Mouse (Mus musculus) midbrain, embryonic 16.5 days (tissue): Measurements from ENCODE around the gene Olfr1166. TPM values are rescaled to one million over a fixed set of nuclear protein-coding genes. Genes with fewer than 3 reads are reported as not detected.
"Not testable (repeated sequence)": the region's sequence is repeated elsewhere in the genome, so short reads cannot be mapped to it uniquely, and the experiment has no call there.

Experiments used
- ATAC-seq: fragments of 200-750 bp; cut with Nextera tagmentation; 2 replicates; pipeline ENCODE4 v1.8.0; 2017; ENCODE audit warnings: moderate TSS enrichment
- H3K27ac ChIP-seq: fragments of 300-500 bp; sonication (generic); 2 replicates; pipeline ENCODE4 v1.5.1; 2014; ENCODE audit warnings: mild to moderate bottlenecking, low read length, mixed read lengths
- H3K27me3 ChIP-seq: fragments of 300-500 bp; sonication (generic); 2 replicates; pipeline ENCODE4 v1.6.1; 2014; ENCODE audit warnings: low read depth, low read length, mixed read lengths; ENCODE audit not compliant: control insufficient read depth, insufficient read depth
- H3K36me3 ChIP-seq: fragments of 300-500 bp; sonication (generic); 2 replicates; pipeline ENCODE4 v1.6.1; 2014; ENCODE audit warnings: mild to moderate bottlenecking, low read length, moderate library complexity, mixed read lengths; ENCODE audit not compliant: control insufficient read depth, insufficient read depth
- H3K4me1 ChIP-seq: fragments of 300-500 bp; sonication (generic); 2 replicates; pipeline ENCODE4 v1.6.1; 2014; ENCODE audit warnings: mild to moderate bottlenecking, low read length, mixed read lengths; ENCODE audit not compliant: control insufficient read depth, insufficient read depth
- H3K4me2 ChIP-seq: fragments of 300-500 bp; sonication (generic); 2 replicates; pipeline ENCODE4 v1.6.1; 2014; ENCODE audit warnings: mild to moderate bottlenecking, low read length, mixed read lengths
- H3K4me3 ChIP-seq: fragments of 300-500 bp; sonication (generic); 2 replicates; pipeline ENCODE4 v1.5.1; 2014; ENCODE audit warnings: low read depth, mild to moderate bottlenecking, low read length, moderate library complexity, mixed read lengths
- H3K9ac ChIP-seq: fragments of 300-500 bp; sonication (generic); 2 replicates; pipeline ENCODE4 v1.6.1; 2014; ENCODE audit warnings: low read depth, low read length, mixed read lengths
- H3K9me3 ChIP-seq: fragments of 300-500 bp; sonication (generic); replicated peaks from 2 replicates; pipeline ENCODE4 v1.6.1; 2014; ENCODE audit warnings: mild to moderate bottlenecking, low read length, mixed read lengths; ENCODE audit not compliant: control insufficient read depth, poor library complexity, severe bottlenecking
- WGBS: fragments of 180-500 bp; shearing (Covaris S2); extraction: QIAGEN DNeasy Blood & Tissue Kit; methylation state at CpG from one replicate; pipeline ENCODE4 v1.1.7; 2014; 5-methylcytosine and 5-hydroxymethylcytosine counted together
- polyA plus RNA-seq: library from polyadenylated mRNA; unstranded; fragments of >200 nt; fragmentation: Nextera tagmentation; extraction: Ambion mirVana; gene quantifications from 2 replicates; pipeline ENCODE4 v1.2.1, GENCODE M21; 2015

Olfr1166 gene
- not detected in 2 replicates for polyA plus RNA-seq

DNA sequence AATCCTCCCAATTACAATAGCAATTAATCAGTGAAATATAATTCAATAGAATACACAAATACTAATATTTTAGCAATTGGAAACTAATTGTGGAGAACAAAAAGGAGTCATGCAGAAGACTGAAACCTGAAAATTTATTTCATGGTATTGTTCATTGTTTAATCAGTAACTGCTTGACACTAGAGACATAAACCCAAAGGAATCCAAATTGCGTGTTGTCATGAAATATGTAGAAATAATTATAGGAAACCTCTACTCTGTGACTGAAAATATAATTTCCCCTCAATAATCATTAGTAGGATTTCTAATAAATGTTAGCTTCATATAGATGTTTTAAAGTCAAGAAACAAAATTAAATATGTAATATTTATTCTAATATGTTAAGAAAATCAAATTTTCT lies at the start of gene Olfr1166:
Gene Olfr1166, minus strand, starts transcription at position 101 of the 400 bp plus-strand sequence.
- no peak for ATAC-seq
- Histone ChIP-seq H3K27ac (no peak within 1 kb of the TSS), H3K9ac (no peak within 1 kb of the TSS), H3K4me1 (no peaks in the 10 kb centered on the region), H3K27me3 (no peaks in the 10 kb centered on the region), H3K4me3 (no peak within 1 kb of the TSS), H3K4me2 (no peak within 1 kb of the TSS), H3K36me3 (no peaks in the 10 kb centered on the region), H3K9me3 (no peaks in the 10 kb centered on the region)
- 91% methylated on average over 1 of the region's 1 CpGs for WGBS

DNA sequence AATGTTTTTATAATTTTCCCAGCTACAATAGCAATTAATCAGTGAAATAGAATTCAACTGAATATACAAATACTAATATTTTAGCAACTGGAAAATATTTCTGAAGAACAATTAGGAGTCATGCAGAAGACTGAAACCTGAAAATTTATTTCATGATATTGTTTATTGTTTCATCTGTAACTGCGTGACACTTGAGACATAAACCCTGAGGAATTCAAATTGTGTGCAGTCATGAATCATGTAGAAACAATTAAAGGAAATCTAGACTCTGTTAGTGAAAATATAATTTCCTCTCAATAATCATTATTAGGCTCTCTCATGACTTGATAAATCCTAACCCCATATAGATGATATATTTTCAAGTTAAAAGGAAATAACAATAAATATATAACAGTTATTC lies 27.0 kb upstream of the Olfr1166 start, which contains the start of gene Olfr1167:
Gene Olfr1167, minus strand, starts transcription at position 101 of the 400 bp plus-strand sequence.
- H3K36me3 ChIP-seq, H3K4me2 ChIP-seq, H3K27me3 ChIP-seq, ATAC-seq, H3K27ac ChIP-seq, H3K9ac ChIP-seq, H3K4me3 ChIP-seq, H3K9me3 ChIP-seq, H3K4me1 ChIP-seq: not testable (repeated sequence)
- 95% methylated on average over 1 of the region's 1 CpGs for WGBS

DNA sequence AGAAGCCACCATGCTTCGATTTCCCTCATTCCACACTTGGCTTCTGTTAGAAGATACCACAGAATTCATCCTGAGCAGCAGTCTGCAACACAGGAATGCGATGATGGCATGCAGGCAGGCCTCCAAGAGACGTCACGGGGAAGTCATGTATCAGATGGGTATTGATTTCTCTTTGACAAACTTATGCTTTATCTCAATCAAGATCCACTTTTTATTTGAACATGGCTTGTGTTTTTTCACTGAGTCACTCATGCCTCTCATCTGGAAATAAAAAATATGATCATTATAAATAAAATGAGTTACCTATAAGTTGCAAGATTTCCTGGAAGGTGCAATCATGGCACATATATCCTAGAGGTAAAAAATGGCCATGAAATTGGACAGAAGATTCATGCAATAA lies 34.2 kb downstream of the Olfr1166 start, which contains the start of gene Olfr1164:
Gene Olfr1164, minus strand, starts transcription at position 101 of the 400 bp plus-strand sequence.
- Histone ChIP-seq H3K4me2 (no peak within 1 kb of the TSS), H3K27ac (no peak within 1 kb of the TSS), H3K27me3 (no peaks in the 10 kb centered on the region), H3K4me1 (no peaks in the 10 kb centered on the region), H3K4me3 (no peak within 1 kb of the TSS), H3K36me3 (no peaks in the 10 kb centered on the region), H3K9me3 (no peaks in the 10 kb centered on the region), H3K9ac (no peak within 1 kb of the TSS)
- 82% methylated on average over 4 of the region's 4 CpGs for WGBS
- no peak for ATAC-seq

Other genes starting within 250 kb of the Olfr1166 start
- not detected in 2 replicates for gene Olfr1153, start 233.3 kb downstream of the Olfr1166 start, polyA plus RNA-seq
- gene Olfr1154, start 223.1 kb downstream of the Olfr1166 start, polyA plus RNA-seq: not detected in 2 replicates
- not detected in 2 replicates for gene Olfr1155, start 183.1 kb downstream of the Olfr1166 start, polyA plus RNA-seq
- gene Olfr1156, start 175.2 kb downstream of the Olfr1166 start, polyA plus RNA-seq: not detected in 2 replicates
- not detected in 2 replicates for gene Olfr1157, start 160.0 kb downstream of the Olfr1166 start, polyA plus RNA-seq
- not detected in 2 replicates for gene Olfr74, start 153.6 kb downstream of the Olfr1166 start, polyA plus RNA-seq
- gene Olfr1158, start 138.2 kb downstream of the Olfr1166 start, polyA plus RNA-seq: not detected in 2 replicates
- gene Olfr1160, start 120.0 kb downstream of the Olfr1166 start, polyA plus RNA-seq: not detected in 2 replicates
- gene Olfr1161, start 105.5 kb downstream of the Olfr1166 start, polyA plus RNA-seq: not detected in 2 replicates
- gene Olfr73, start 90.6 kb downstream of the Olfr1166 start, polyA plus RNA-seq: not detected in 2 replicates
- gene Olfr1162, start 77.1 kb downstream of the Olfr1166 start, polyA plus RNA-seq: not detected in 2 replicates
- gene Olfr1163, start 56.4 kb downstream of the Olfr1166 start, polyA plus RNA-seq: not detected in 2 replicates
- not detected in 2 replicates for gene Olfr1164, start 34.3 kb downstream of the Olfr1166 start, polyA plus RNA-seq
- not detected in 2 replicates for gene Olfr1167, start 26.9 kb upstream of the Olfr1166 start, polyA plus RNA-seq
- not detected in 2 replicates for gene Olfr1168, start 53.6 kb upstream of the Olfr1166 start, polyA plus RNA-seq
- gene Olfr1170, start 100.1 kb upstream of the Olfr1166 start, polyA plus RNA-seq: not detected in 2 replicates
- gene Olfr1173, start 151.6 kb upstream of the Olfr1166 start, polyA plus RNA-seq: not detected in 2 replicates
- gene Olfr1174-ps, start 186.9 kb upstream of the Olfr1166 start, polyA plus RNA-seq: not detected in 2 replicates
- not detected in 2 replicates for gene Olfr1175-ps, start 198.9 kb upstream of the Olfr1166 start, polyA plus RNA-seq
- not detected in 2 replicates for gene Olfr1176, start 208.4 kb upstream of the Olfr1166 start, polyA plus RNA-seq
- not detected in 2 replicates for gene Olfr1177-ps, start 218.2 kb upstream of the Olfr1166 start, polyA plus RNA-seq